Comparison of ENCODE assay signal across 9 mouse cellular contexts in genomic region chr4:135018018-135018417, GRCm38 (mm10).
DNase-seq lines count a peak whose midpoint lies in the region; ATAC-seq and TF ChIP-seq lines count a peak whose summit lies in the region.
"Had no signal": no experiment of that assay in that cellular context is flagged by ENCODE, and none has a peak within 500 bp of the region (broad histone marks: within the 10 kb centered on the region; RNA-seq: fewer than 3 reads in every experiment).

No protein-coding gene starts in this region.

- H3K27me3 ChIP-seq in kidney, adult 2 months (replicated peaks; ENCODE audit: control insufficient read depth, insufficient read depth, low read length): no peaks in the 10 kb centered on the region
- H3K27me3 ChIP-seq in kidney, embryonic 15.5 days: no peaks in the 10 kb centered on the region; the same call in 1 of the 2 replicates
- H3K27me3 ChIP-seq in liver, embryonic 11.5 days (replicated peaks; ENCODE audit: control insufficient read depth, insufficient read depth, low read length): peaks cover 4% of the 10 kb centered on the region

- ATAC-seq in kidney, embryonic 15.5 days (replicated peaks; ENCODE audit: low FRiP score): no peak
- no peak for ATAC-seq in liver, embryonic 11.5 days (replicated peaks; ENCODE audit: low FRiP score)

- no peak overlapping the region for H3K27ac ChIP-seq in kidney, adult 2 months (ENCODE audit: insufficient read depth, low read depth, low read length)
- H3K27ac ChIP-seq in kidney, embryonic 15.5 days: no peak overlapping the region
- H3K27ac ChIP-seq in liver, embryonic 11.5 days (ENCODE audit: low read depth, low read length): no peak overlapping the region

- no peaks in the 10 kb centered on the region for H3K4me1 ChIP-seq in kidney, adult 2 months (ENCODE audit: control insufficient read depth, insufficient read depth, low read length)
- no peaks in the 10 kb centered on the region for H3K4me1 ChIP-seq in kidney, embryonic 15.5 days
- peaks cover 5% of the 10 kb centered on the region; the same call in 1 of the 2 replicates for H3K4me1 ChIP-seq in liver, embryonic 11.5 days (replicated peaks; ENCODE audit: control insufficient read depth, insufficient read depth, low read length)

- H3K4me3 ChIP-seq in kidney, adult 2 months (ENCODE audit: insufficient read depth, low read depth, low read length): no peak overlapping the region
- no peak overlapping the region for H3K4me3 ChIP-seq in kidney, embryonic 15.5 days (replicated peaks)
- no peak overlapping the region for H3K4me3 ChIP-seq in liver, embryonic 11.5 days (ENCODE audit: low read depth, low read length)
- H3K4me3 ChIP-seq: myocyte had no signal

- H3K36me3 ChIP-seq in kidney, adult 2 months (ENCODE audit: control insufficient read depth, insufficient read depth, low read length): no peaks in the 10 kb centered on the region
- H3K36me3 ChIP-seq in kidney, embryonic 15.5 days: no peaks in the 10 kb centered on the region
- H3K36me3 ChIP-seq in liver, embryonic 11.5 days (ENCODE audit: control insufficient read depth, insufficient read depth, low read length): no peaks in the 10 kb centered on the region

- peak; percentile 54 for DNase-seq in kidney, adult 2 months
- DNase-seq in MEL-GATA-1-ER (ENCODE audit: extremely low read depth, low read depth): peak; percentile 58
- DNase-seq in c-Kit-positive CD71-positive TER-119-negative erythroid progenitor cells, embryonic 14.5 days (ENCODE audit: low read depth): peak; percentile 39
- peak; percentile 72 to 81 for DNase-seq in heart, postnatal 10 days
- peak; percentile 62 for DNase-seq in liver, embryonic 11.5 days (ENCODE audit: low spot score)
- DNase-seq in retina, postnatal 1 day: peak; percentile 55
- peak; percentile 26 for DNase-seq in yolk sac, embryonic 10.5 days (ENCODE audit: low spot score)

- 22% methylated on average over 8 of the region's 8 CpGs for WGBS in kidney, adult 2 months
- WGBS in kidney, embryonic 15.5 days: 19% methylated on average over 8 of the region's 8 CpGs
- 12% methylated on average over 8 of the region's 8 CpGs for whole genome bisulfite sequencing in liver, embryonic 11.5 days

- H3K9ac ChIP-seq in kidney, embryonic 15.5 days: no peak overlapping the region
- H3K9ac ChIP-seq in liver, embryonic 11.5 days (ENCODE audit: low read depth, low read length): no peak overlapping the region

- peak; percentile 83 for TF ChIP-seq CTCF in kidney, adult 2 months (conservative IDR thresholded peaks at IDR 0.05; ENCODE audit: insufficient read depth, insufficient read length, low read depth, low read length)

- H3K9me3 ChIP-seq in kidney, embryonic 15.5 days (replicated peaks): 0 out of 2 replicates have a peak, but pooled peaks cover under 1% of the 10 kb centered on the region
- H3K9me3 ChIP-seq in liver, embryonic 11.5 days (ENCODE audit: control insufficient read depth, low read length): no peaks in the 10 kb centered on the region

- TF ChIP-seq POLR2A in kidney, adult 2 months (IDR thresholded peaks at IDR 0.05; ENCODE audit: low read depth, low read length): no peak

- intact Hi-C loops in heart, postnatal 10 days (cut with DNase I): loop anchor here (5.0 kb wide), 3 partner anchors 49 to 189 kb away; no protein-coding TSS in a partner anchor

- no peak overlapping the region for H3K4me2 ChIP-seq in kidney, embryonic 15.5 days
- no peak overlapping the region for H3K4me2 ChIP-seq in liver, embryonic 11.5 days

Comparison
In these comparisons a context has a peak if more than half of its experiments do, and no peak if none do; other contexts are left out.
1. DNase-seq: peak in every context shown above with its lines; median percentile 76 in heart, postnatal 10 days; 62 in liver, embryonic 11.5 days; 58 in MEL-GATA-1-ER; 55 in retina, postnatal 1 day; 54 in kidney, adult 2 months; 39 in c-Kit-positive CD71-positive TER-119-negative erythroid progenitor cells, embryonic 14.5 days; 26 in yolk sac, embryonic 10.5 days.